Mouse (Mus musculus): ENCODE data around the gene Palm2. TPM values are rescaled to one million over a fixed set of nuclear protein-coding genes. Genes with fewer than 3 reads are reported as not detected.

The Palm2 gene
- polyA plus RNA-seq, 1 experiment from 2014 or later, result 2.5 TPM

- Histone ChIP-seq H3K9ac (ENCODE audit: low read length) (no peak overlapping the region), H3K4me3 (ENCODE audit: low read depth, low read length) (no peak overlapping the region), H3K4me1 (ENCODE audit: control insufficient read depth, insufficient read depth, low read length) (no peaks in the 10 kb centered on the region), H3K27ac (ENCODE audit: low read depth, low read length) (no peak overlapping the region), H3K36me3 (ENCODE audit: control insufficient read depth, insufficient read depth, low read length) (no peaks in the 10 kb centered on the region), H3K27me3 (ENCODE audit: control insufficient read depth, insufficient read depth, low read length) (no peaks in the 10 kb centered on the region), H3K4me2 (no peak overlapping the region), H3K9me3 (ENCODE audit: control insufficient read depth, low read length) (no peaks in the 10 kb centered on the region)
- WGBS, result 87% methylated on average over 5 of the region's 5 CpGs
- DNase-seq (ENCODE audit: low spot score, missing footprints) (no peak), ATAC-seq (ENCODE audit: low FRiP score) (no peak)
These were observed 267.5 kb downstream of the Palm2 start for GRCm38 (mm10) chr4:57701576-57701975.

- H3K9ac ChIP-seq (ENCODE audit: low read length), result no peak overlapping the region
- 81% methylated on average over 11 of the region's 11 CpGs for WGBS
- H3K27me3 ChIP-seq (ENCODE audit: control insufficient read depth, insufficient read depth, low read length), result no peaks in the 10 kb centered on the region
- H3K4me3 ChIP-seq (ENCODE audit: low read depth, low read length), result no peak overlapping the region
- ATAC-seq (ENCODE audit: low FRiP score) (no peak), DNase-seq (ENCODE audit: low spot score, missing footprints) (no peak)
- no peaks in the 10 kb centered on the region for H3K36me3 ChIP-seq (ENCODE audit: control insufficient read depth, insufficient read depth, low read length)
- no peaks in the 10 kb centered on the region for H3K4me1 ChIP-seq (ENCODE audit: control insufficient read depth, insufficient read depth, low read length)
- no peak overlapping the region for H3K4me2 ChIP-seq
- H3K27ac ChIP-seq (ENCODE audit: low read depth, low read length), result no peak overlapping the region
- H3K9me3 ChIP-seq (ENCODE audit: control insufficient read depth, low read length), result no peaks in the 10 kb centered on the region
These were observed 269.8 kb downstream of the Palm2 start for GRCm38 (mm10) chr4:57703574-57704470.

GRCm38 (mm10) chr4:57704575-57704974 is 270.5 kb downstream of the Palm2 start:
- no peak overlapping the region for H3K4me2 ChIP-seq
- DNase-seq (ENCODE audit: low spot score, missing footprints) (no peak), ATAC-seq (ENCODE audit: low FRiP score) (no peak)
- 92% methylated on average over 7 of the region's 7 CpGs for whole genome bisulfite sequencing
- H3K9me3 ChIP-seq (ENCODE audit: control insufficient read depth, low read length), result no peaks in the 10 kb centered on the region
- no peak overlapping the region for H3K9ac ChIP-seq (ENCODE audit: low read length)
- H3K4me3 ChIP-seq (ENCODE audit: low read depth, low read length), result no peak overlapping the region
- H3K36me3 ChIP-seq (ENCODE audit: control insufficient read depth, insufficient read depth, low read length), result no peaks in the 10 kb centered on the region
- no peak overlapping the region for H3K27ac ChIP-seq (ENCODE audit: low read depth, low read length)
- no peaks in the 10 kb centered on the region for H3K4me1 ChIP-seq (ENCODE audit: control insufficient read depth, insufficient read depth, low read length)
- H3K27me3 ChIP-seq (ENCODE audit: control insufficient read depth, insufficient read depth, low read length), result no peaks in the 10 kb centered on the region

- Histone ChIP-seq H3K4me2 (no peak overlapping the region), H3K36me3 (ENCODE audit: control insufficient read depth, insufficient read depth, low read length) (no peaks in the 10 kb centered on the region), H3K27ac (ENCODE audit: low read depth, low read length) (no peak overlapping the region), H3K9ac (ENCODE audit: low read length) (no peak overlapping the region), H3K9me3 (ENCODE audit: control insufficient read depth, low read length) (no peaks in the 10 kb centered on the region), H3K4me1 (ENCODE audit: control insufficient read depth, insufficient read depth, low read length) (no peaks in the 10 kb centered on the region), H3K27me3 (ENCODE audit: control insufficient read depth, insufficient read depth, low read length) (no peaks in the 10 kb centered on the region; the same call in 1 of the 2 replicates), H3K4me3 (ENCODE audit: low read depth, low read length) (no peak overlapping the region)
- ATAC-seq (ENCODE audit: low FRiP score) (no peak), DNase-seq (ENCODE audit: low spot score, missing footprints) (no peak)
These were observed 281.8 kb downstream of the Palm2 start for GRCm38 (mm10) chr4:57715849-57716248.

- Histone ChIP-seq H3K4me2 (no peak overlapping the region), H3K9me3 (ENCODE audit: control insufficient read depth, low read length) (no peaks in the 10 kb centered on the region), H3K27ac (ENCODE audit: low read depth, low read length) (no peak overlapping the region), H3K9ac (ENCODE audit: low read length) (no peak overlapping the region), H3K4me3 (ENCODE audit: low read depth, low read length) (no peak overlapping the region), H3K36me3 (ENCODE audit: control insufficient read depth, insufficient read depth, low read length) (no peaks in the 10 kb centered on the region), H3K4me1 (ENCODE audit: control insufficient read depth, insufficient read depth, low read length) (no peaks in the 10 kb centered on the region), H3K27me3 (ENCODE audit: control insufficient read depth, insufficient read depth, low read length) (no peaks in the 10 kb centered on the region; the same call in 1 of the 2 replicates)
- ATAC-seq (ENCODE audit: low FRiP score) (peak; percentile 52; the same call in 1 of the 2 replicates), DNase-seq (ENCODE audit: low spot score, missing footprints) (no peak)
- 32% methylated on average over 4 of the region's 4 CpGs for WGBS
These were observed 282.7 kb downstream of the Palm2 start for GRCm38 (mm10) chr4:57716735-57717134.

- no peak for ATAC-seq (ENCODE audit: low FRiP score)
- DNase-seq (ENCODE audit: low spot score, missing footprints), result no peak
- Histone ChIP-seq H3K9ac (ENCODE audit: low read length) (no peak within 1 kb of the TSS), H3K9me3 (ENCODE audit: control insufficient read depth, low read length) (no peaks in the 10 kb centered on the region), H3K36me3 (ENCODE audit: control insufficient read depth, insufficient read depth, low read length) (no peaks in the 10 kb centered on the region), H3K4me1 (ENCODE audit: control insufficient read depth, insufficient read depth, low read length) (no peaks in the 10 kb centered on the region), H3K4me2 (no peak within 1 kb of the TSS), H3K4me3 (ENCODE audit: low read depth, low read length) (no peak within 1 kb of the TSS), H3K27ac (ENCODE audit: low read depth, low read length) (no peak within 1 kb of the TSS), H3K27me3 (ENCODE audit: control insufficient read depth, insufficient read depth, low read length) (no peaks in the 10 kb centered on the region; the same call in 1 of the 2 replicates)
- WGBS, result 77% methylated on average over 9 of the region's 9 CpGs
These were observed 283.3 kb downstream of the Palm2 start, which contains the start of gene Akap2 for GRCm38 (mm10) chr4:57717354-57717753. Gene Akap2, plus strand, starts transcription at chr4:57717657.

- Histone ChIP-seq H3K9ac (ENCODE audit: low read length) (no peak overlapping the region), H3K4me1 (ENCODE audit: control insufficient read depth, insufficient read depth, low read length) (no peaks in the 10 kb centered on the region), H3K4me2 (no peak overlapping the region), H3K9me3 (ENCODE audit: control insufficient read depth, low read length) (no peaks in the 10 kb centered on the region), H3K36me3 (ENCODE audit: control insufficient read depth, insufficient read depth, low read length) (no peaks in the 10 kb centered on the region), H3K27me3 (ENCODE audit: control insufficient read depth, insufficient read depth, low read length) (no peaks in the 10 kb centered on the region; the same call in 1 of the 2 replicates), H3K27ac (ENCODE audit: low read depth, low read length) (no peak overlapping the region), H3K4me3 (ENCODE audit: low read depth, low read length) (no peak overlapping the region)
- DNase-seq (ENCODE audit: low spot score, missing footprints), result no peak
- 95% methylated on average over 1 of the region's 1 CpGs for WGBS
- no peak for ATAC-seq (ENCODE audit: low FRiP score)
These were observed 285.3 kb downstream of the Palm2 start for GRCm38 (mm10) chr4:57719370-57719769.

GRCm38 (mm10) chr4:57720869-57721361 is 286.9 kb downstream of the Palm2 start:
- Histone ChIP-seq H3K27me3 (ENCODE audit: control insufficient read depth, insufficient read depth, low read length) (no peaks in the 10 kb centered on the region; the same call in 1 of the 2 replicates), H3K4me3 (ENCODE audit: low read depth, low read length) (no peak overlapping the region), H3K9ac (ENCODE audit: low read length) (no peak overlapping the region), H3K9me3 (ENCODE audit: control insufficient read depth, low read length) (no peaks in the 10 kb centered on the region), H3K4me1 (ENCODE audit: control insufficient read depth, insufficient read depth, low read length) (no peaks in the 10 kb centered on the region), H3K4me2 (no peak overlapping the region), H3K27ac (ENCODE audit: low read depth, low read length) (no peak overlapping the region), H3K36me3 (ENCODE audit: control insufficient read depth, insufficient read depth, low read length) (no peaks in the 10 kb centered on the region)
- DNase-seq (ENCODE audit: low spot score, missing footprints), result no peak
- ATAC-seq (ENCODE audit: low FRiP score), result no peak
- WGBS, result 21% methylated on average over 7 of the region's 7 CpGs

GRCm38 (mm10) chr4:57722296-57722695 is 288.2 kb downstream of the Palm2 start:
- no peaks in the 10 kb centered on the region for H3K36me3 ChIP-seq (ENCODE audit: control insufficient read depth, insufficient read depth, low read length)
- H3K27me3 ChIP-seq (ENCODE audit: control insufficient read depth, insufficient read depth, low read length), result no peaks in the 10 kb centered on the region
- H3K27ac ChIP-seq (ENCODE audit: low read depth, low read length), result no peak overlapping the region
- no peak overlapping the region for H3K4me2 ChIP-seq
- H3K9ac ChIP-seq (ENCODE audit: low read length), result no peak overlapping the region
- no peak overlapping the region for H3K4me3 ChIP-seq (ENCODE audit: low read depth, low read length)
- ATAC-seq (ENCODE audit: low FRiP score), result no peak
- H3K9me3 ChIP-seq (ENCODE audit: control insufficient read depth, low read length), result no peaks in the 10 kb centered on the region
- 90% methylated on average over 4 of the region's 4 CpGs for WGBS
- no peaks in the 10 kb centered on the region for H3K4me1 ChIP-seq (ENCODE audit: control insufficient read depth, insufficient read depth, low read length)
- no peak for DNase-seq (ENCODE audit: low spot score, missing footprints)

Measured in midbrain, embryonic 11.5 days (tissue).